Mouse (Mus musculus) lung, postnatal 25 days (tissue): ENCODE results near the gene Dnajc16.

Experiments
- DNase-seq: peaks from one replicate; pipeline ENCODE4 v3.0.0; 2022; ENCODE audit warnings: low spot score

Dnajc16 gene

DNA sequence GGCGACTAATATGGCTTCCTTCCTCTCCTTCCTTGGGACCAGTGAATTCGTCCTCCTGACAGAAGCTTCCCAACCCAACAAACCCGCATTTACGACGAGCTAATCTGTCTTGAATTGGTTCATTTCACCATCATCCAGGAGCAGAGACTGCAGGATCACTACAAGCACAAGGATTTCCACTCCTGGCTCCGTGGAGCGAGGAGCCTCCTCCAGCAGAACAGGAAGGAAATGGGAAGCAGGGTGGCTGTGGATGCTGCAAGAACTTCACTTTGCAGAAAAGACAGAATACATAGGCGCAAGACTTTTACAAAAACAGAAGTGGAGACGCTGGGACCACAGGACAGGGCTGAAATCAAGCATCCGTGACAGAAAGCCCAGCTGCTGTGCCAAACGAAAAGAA lies 66.1 kb downstream of the Dnajc16 start:
- DNase-seq: no peak

GRCm38 (mm10) chr4:141723673-141724068 lies 67.1 kb downstream of the Dnajc16 start:
- DNase-seq: no peak

DNA sequence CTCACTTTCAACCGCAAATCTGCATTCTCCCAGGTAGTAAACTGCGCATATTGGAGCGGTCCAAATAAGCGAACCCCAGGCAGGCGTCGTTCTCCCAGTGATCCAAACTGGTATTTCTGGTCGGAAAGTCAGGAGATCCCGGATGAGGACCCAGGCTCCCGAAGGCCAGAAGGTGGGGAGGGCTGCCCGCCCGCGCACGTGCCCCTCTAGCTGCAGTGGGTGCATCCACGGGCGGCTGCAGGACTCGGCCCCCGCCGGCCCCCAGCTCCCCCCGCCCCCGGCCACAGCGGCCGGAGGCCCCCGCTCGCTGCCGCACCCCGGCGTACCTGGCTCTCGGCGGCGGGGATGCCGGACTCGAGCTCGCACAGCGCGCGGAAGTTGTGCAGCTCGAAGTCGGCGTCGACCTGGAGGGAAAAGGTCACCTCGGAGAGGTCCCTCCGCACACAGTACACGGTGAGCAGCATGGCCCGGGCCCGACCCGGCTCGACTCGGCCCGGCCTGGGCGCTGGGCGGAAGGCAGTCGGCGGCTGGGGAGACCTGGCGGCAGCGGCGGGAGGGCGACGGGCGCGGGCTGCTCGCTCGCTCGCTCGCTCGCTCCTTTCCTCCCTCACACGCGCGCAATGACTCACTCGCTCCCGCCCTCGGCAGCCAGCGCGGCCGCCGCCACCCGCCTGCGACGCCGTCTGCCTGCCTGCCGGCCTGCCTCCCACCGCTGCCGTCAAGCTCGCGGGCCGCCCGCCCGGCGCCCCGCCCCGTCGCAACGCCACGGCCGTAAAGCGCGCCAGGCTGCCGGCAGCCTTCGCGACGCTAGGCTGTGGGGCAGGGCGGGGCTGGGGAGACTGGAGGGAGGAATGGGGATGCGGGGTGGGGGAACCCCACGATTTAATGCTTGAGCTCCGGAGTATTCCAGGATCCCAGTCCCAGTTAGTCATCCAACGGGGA lies 67.7 kb downstream of the Dnajc16 start, which contains the start of gene Ddi2:
TSS of gene Ddi2 (minus strand) at position 689 of the 942 bp plus-strand sequence.
- DNase-seq: peak; percentile 92

DNA sequence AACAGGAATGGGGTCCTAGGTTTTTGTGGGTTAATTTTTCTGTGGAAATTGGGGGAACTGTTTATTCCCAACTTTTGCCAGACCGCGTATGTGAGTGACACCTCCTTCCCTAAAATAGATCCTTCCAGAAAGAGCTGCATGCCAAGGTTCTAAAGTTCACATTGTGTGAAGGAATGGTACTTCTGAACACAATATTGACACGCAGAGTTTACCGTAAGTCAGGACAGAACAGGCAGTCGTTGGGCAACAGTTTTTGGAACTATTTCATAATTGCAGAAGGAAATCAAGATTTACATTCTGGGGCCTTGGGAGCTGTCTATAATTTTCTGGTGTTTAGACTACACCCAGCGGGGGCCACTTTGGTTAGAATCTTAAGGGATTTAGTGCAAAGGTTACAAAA lies 68.8 kb downstream of the Dnajc16 start:
- DNase-seq: peak; percentile 67

DNA sequence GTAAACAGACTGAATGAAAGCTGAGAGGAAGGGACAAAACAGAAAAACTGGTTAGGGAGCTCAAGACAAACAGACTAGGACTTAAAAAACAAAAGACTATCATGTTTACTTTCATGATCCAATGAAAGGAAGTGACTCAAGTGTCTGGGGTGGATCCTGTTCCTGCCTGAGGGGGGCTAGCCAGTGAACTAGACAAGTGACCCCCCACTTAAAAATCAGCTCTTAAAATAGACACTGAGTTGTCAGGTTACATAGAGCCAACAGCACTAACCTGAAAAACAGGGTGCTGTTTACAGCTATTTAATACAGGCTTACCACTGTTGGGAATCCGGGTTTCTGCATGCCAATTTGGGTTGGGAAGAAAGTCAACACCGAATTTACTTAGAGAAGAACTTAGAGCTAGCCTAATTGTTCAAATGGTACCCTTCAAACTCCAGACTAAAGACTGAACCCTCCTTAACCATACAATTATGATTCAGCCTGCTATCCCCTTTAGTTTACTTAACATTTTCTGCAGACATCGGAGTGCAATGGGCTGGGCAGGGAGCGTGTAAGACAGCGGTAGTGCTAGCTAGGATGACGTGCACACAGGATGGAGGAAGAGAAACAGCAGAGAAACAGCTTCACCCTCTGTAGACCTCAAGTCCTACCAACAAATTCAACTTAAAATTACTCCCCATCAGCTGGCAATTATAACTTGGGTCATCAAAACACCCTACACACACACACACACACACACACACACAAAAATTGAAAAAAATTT lies 69.8 kb downstream of the Dnajc16 start:
- no peak for DNase-seq

DNA sequence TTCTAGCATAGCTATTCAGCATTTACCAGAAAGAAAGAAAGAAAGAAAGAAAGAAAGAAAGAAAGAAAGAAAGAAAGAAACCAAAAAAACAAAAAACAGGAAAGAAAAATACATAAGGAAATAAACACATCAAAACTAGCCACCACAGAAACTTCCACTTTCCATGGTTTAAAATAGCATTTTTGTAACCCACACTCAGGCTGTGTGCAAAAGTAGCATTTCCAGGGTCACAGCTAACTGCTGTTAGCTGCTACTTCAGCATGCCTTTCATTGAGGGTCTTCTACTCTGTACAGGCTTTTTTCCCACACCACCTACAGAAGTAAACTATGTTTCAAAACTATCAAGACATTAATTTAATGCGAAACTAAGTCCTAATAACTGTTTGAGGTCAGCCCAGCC lies 71.4 kb downstream of the Dnajc16 start:
- no peak for DNase-seq

- no peak for DNase-seq
Measured at GRCm38 (mm10) chr4:141717633-141718032, 73.1 kb downstream of the Dnajc16 start.

DNA sequence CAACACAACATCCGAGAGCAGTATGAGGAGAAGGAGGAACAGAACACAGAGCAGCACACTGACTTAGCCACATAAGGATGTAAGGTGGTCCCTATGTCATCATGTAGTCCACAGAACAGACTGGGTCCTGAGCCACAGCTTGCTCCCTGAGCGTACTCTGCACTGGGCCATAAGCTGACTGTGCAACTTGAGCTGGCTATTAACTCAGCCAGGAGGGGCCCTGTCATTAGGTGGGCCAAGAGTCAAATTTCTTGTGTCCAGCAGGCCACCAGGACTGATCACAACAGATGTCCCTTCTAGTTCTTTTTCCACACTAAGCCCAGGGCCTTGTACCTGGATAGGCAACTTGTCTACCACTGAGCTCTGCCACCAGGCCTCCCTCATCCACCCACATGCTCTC lies 75.7 kb downstream of the Dnajc16 start:
- no peak for DNase-seq

GRCm38 (mm10) chr4:141713598-141714142 lies 77.1 kb downstream of the Dnajc16 start:
- DNase-seq: no peak

DNA sequence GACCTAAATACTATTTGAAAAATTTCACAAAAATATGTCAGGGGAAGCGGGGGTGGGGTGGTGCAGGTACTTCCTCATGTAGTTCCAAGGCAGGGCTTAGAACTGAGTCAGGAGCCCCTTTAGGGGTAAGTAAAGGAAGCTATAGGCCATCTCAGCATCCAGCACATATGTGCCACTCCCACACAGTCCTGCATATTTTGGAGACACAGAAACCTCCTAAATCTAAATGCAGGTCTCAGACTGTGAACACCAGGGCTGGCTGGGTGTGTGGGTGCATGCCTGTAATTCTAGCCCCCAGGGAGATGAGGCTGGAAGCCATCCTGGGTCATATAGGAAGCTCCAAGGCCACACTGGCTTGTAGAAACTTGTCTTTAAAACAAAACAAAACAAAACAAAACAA lies 79.5 kb downstream of the Dnajc16 start:
- DNase-seq: no peak
